11 mouse cellular contexts compared by ENCODE assay signal in genomic region chr11:11966220-11966619, GRCm38 (mm10).
DNase-seq lines count a peak whose midpoint lies in the region; ATAC-seq and TF ChIP-seq lines count a peak whose summit lies in the region.
"Had no signal": no experiment of that assay in that cellular context is flagged by ENCODE, and none has a peak within 500 bp of the region (broad histone marks: within the 10 kb centered on the region; RNA-seq: fewer than 3 reads in every experiment).

No protein-coding gene starts in this region.

- no peak; the same call in 1 of the 2 replicates for ATAC-seq in kidney, embryonic 15.5 days (replicated peaks; ENCODE audit: low FRiP score)
- ATAC-seq in heart, embryonic 16.5 days (replicated peaks; ENCODE audit: extremely low read depth, insufficient read depth, low FRiP score) = peak; percentile 13; the same call in 1 of the 2 replicates
- ATAC-seq in liver, embryonic 16.5 days (ENCODE audit: low read depth) = peak; percentile 48

- no peak for TF ChIP-seq POLR2A in kidney, adult 2 months (IDR thresholded peaks at IDR 0.05; ENCODE audit: low read depth, low read length)

- H3K9ac ChIP-seq in kidney, embryonic 15.5 days = no peak overlapping the region
- H3K9ac ChIP-seq in heart, embryonic 16.5 days (ENCODE audit: low read length) = peak overlapping the region; percentile 75
- H3K9ac ChIP-seq in liver, embryonic 16.5 days (ENCODE audit: low read depth, low read length) = no peak overlapping the region
- H3K9ac ChIP-seq: forebrain, embryonic 12.5 days; neural tube, embryonic 12.5 days had no signal

- H3K36me3 ChIP-seq in kidney, embryonic 15.5 days = peaks cover 71% of the 10 kb centered on the region
- H3K36me3 ChIP-seq in kidney, adult 2 months (ENCODE audit: control insufficient read depth, insufficient read depth, low read length) = no peaks in the 10 kb centered on the region
- peaks cover 19% of the 10 kb centered on the region for H3K36me3 ChIP-seq in heart, embryonic 16.5 days (ENCODE audit: control insufficient read depth, insufficient read depth)
- no peaks in the 10 kb centered on the region for H3K36me3 ChIP-seq in liver, embryonic 16.5 days (ENCODE audit: control insufficient read depth, insufficient read depth)

- 85% methylated on average over 3 of the region's 3 CpGs for WGBS in kidney, embryonic 15.5 days
- 83% methylated on average over 3 of the region's 3 CpGs for WGBS in kidney, adult 2 months
- WGBS in heart, embryonic 16.5 days = 57% methylated on average over 3 of the region's 3 CpGs
- 58% methylated on average over 3 of the region's 3 CpGs for WGBS in liver, embryonic 16.5 days (ENCODE audit: insufficient replicate concordance)

- peak overlapping the region; percentile 41; the same call in 1 of the 2 replicates for H3K27ac ChIP-seq in kidney, embryonic 15.5 days
- no peak overlapping the region for H3K27ac ChIP-seq in kidney, adult 2 months (ENCODE audit: insufficient read depth, low read depth, low read length)
- peak overlapping the region; percentile 99 for H3K27ac ChIP-seq in heart, embryonic 16.5 days (ENCODE audit: low read length)
- H3K27ac ChIP-seq in liver, embryonic 16.5 days (ENCODE audit: low read length) = peak overlapping the region; percentile 54
- H3K27ac ChIP-seq: forebrain, embryonic 12.5 days; neural tube, embryonic 12.5 days had no signal

- H3K4me3 ChIP-seq in kidney, embryonic 15.5 days (replicated peaks) = no peak overlapping the region
- H3K4me3 ChIP-seq in kidney, adult 2 months (ENCODE audit: insufficient read depth, low read depth, low read length) = no peak overlapping the region
- no peak overlapping the region for H3K4me3 ChIP-seq in heart, embryonic 16.5 days (ENCODE audit: low read length)
- H3K4me3 ChIP-seq in liver, embryonic 16.5 days (ENCODE audit: low read depth, low read length) = no peak overlapping the region
- H3K4me3 ChIP-seq: forebrain, embryonic 12.5 days; neural tube, embryonic 12.5 days had no signal

- no peak overlapping the region for H3K4me2 ChIP-seq in kidney, embryonic 15.5 days
- 0 out of 2 replicates have a peak overlapping the region, but pooled peaks have one; percentile 2 for H3K4me2 ChIP-seq in heart, embryonic 16.5 days (ENCODE audit: low read depth, low read length)
- no peak overlapping the region for H3K4me2 ChIP-seq in liver, embryonic 16.5 days (ENCODE audit: low read depth, low read length)
- H3K4me2 ChIP-seq: forebrain, embryonic 12.5 days; neural tube, embryonic 12.5 days had no signal

- no peak for TF ChIP-seq CTCF in kidney, adult 2 months (conservative IDR thresholded peaks at IDR 0.05; ENCODE audit: insufficient read depth, insufficient read length, low read depth, low read length)

- H3K9me3 ChIP-seq in kidney, embryonic 15.5 days (replicated peaks) = no peaks in the 10 kb centered on the region
- no peaks in the 10 kb centered on the region for H3K9me3 ChIP-seq in heart, embryonic 16.5 days (replicated peaks; ENCODE audit: control insufficient read depth, low read length)
- no peaks in the 10 kb centered on the region for H3K9me3 ChIP-seq in liver, embryonic 16.5 days (replicated peaks; ENCODE audit: control insufficient read depth, low read length)
- H3K9me3 ChIP-seq: forebrain, embryonic 12.5 days; neural tube, embryonic 12.5 days had no signal

- DNase-seq in kidney, adult 2 months = no peak
- peak; percentile 24 for DNase-seq in c-Kit-positive CD71-positive TER-119-negative erythroid progenitor cells, embryonic 14.5 days (ENCODE audit: low read depth)
- DNase-seq in thymus, postnatal 4 days = no peak
- no peak for DNase-seq in spleen, postnatal 14 days (ENCODE audit: low spot score in 2 of 2)
- DNase-seq: cerebellum, postnatal 10 days; right cerebral cortex, postnatal 25 days had no signal

- peaks cover 29% of the 10 kb centered on the region for H3K4me1 ChIP-seq in kidney, embryonic 15.5 days
- peaks cover 10% of the 10 kb centered on the region for H3K4me1 ChIP-seq in kidney, adult 2 months (ENCODE audit: control insufficient read depth, insufficient read depth, low read length)
- peaks cover 72% of the 10 kb centered on the region for H3K4me1 ChIP-seq in heart, embryonic 16.5 days (ENCODE audit: control insufficient read depth, insufficient read depth, low read length)
- peaks cover 49% of the 10 kb centered on the region for H3K4me1 ChIP-seq in liver, embryonic 16.5 days (ENCODE audit: control insufficient read depth, low read depth, low read length)

- no peaks in the 10 kb centered on the region for H3K27me3 ChIP-seq in kidney, embryonic 15.5 days
- no peaks in the 10 kb centered on the region for H3K27me3 ChIP-seq in kidney, adult 2 months (replicated peaks; ENCODE audit: control insufficient read depth, insufficient read depth, low read length)
- H3K27me3 ChIP-seq in heart, embryonic 16.5 days (ENCODE audit: control insufficient read depth, insufficient read depth, low read length) = no peaks in the 10 kb centered on the region
- no peaks in the 10 kb centered on the region for H3K27me3 ChIP-seq in liver, embryonic 16.5 days (ENCODE audit: control insufficient read depth, insufficient read depth, low read depth, low read length)
- H3K27me3 ChIP-seq: forebrain, embryonic 12.5 days; neural tube, embryonic 12.5 days had no signal
